Mouse (Mus musculus): Measurements from ENCODE around the gene Mettl25. TPM values are rescaled to one million over a fixed set of nuclear protein-coding genes. Genes with fewer than 3 reads are reported as not detected.

Mettl25 gene
- total RNA-seq, 1 experiment = 14.2 TPM

GRCm38 (mm10) chr10:105842574-105842973, 1.4 kb upstream of the Mettl25 start:
- H3K4me1 ChIP-seq (ENCODE audit: control insufficient read depth in 2 of 2, insufficient read depth in 2 of 2, low read length in 2 of 2, poor library complexity in 1 of 2) = no peaks in the 10 kb centered on the region
- H3K27ac ChIP-seq (ENCODE audit: insufficient read depth, low read depth, low read length, poor library complexity, severe bottlenecking) = no peak overlapping the region
- H3K36me3 ChIP-seq (ENCODE audit: control insufficient read depth, insufficient read depth, low read length, poor library complexity, severe bottlenecking) = peaks cover 24% of the 10 kb centered on the region
- DNase-seq (ENCODE audit: low read depth, low spot score) = peak; percentile 12
- TF ChIP-seq MAFK (IDR thresholded peaks at IDR 0.05; ENCODE audit: insufficient read depth, low read depth, low read length) (no peak), ZNF384 (IDR thresholded peaks at IDR 0.05; ENCODE audit: low read depth, low read length) (no peak), HCFC1 (IDR thresholded peaks at IDR 0.05; ENCODE audit: borderline replicate concordance, insufficient read depth, low read length) (no peak), CHD2 (IDR thresholded peaks at IDR 0.05; ENCODE audit: low read depth, low read length) (no peak), ZC3H11A (IDR thresholded peaks at IDR 0.05; ENCODE audit: borderline replicate concordance, low read depth, low read length) (no peak)
- H3K9me3 ChIP-seq (ENCODE audit: control insufficient read depth, insufficient read depth, low read depth, low read length) = no peaks in the 10 kb centered on the region
- H3K9ac ChIP-seq (ENCODE audit: insufficient read depth, low read depth, low read length, poor library complexity, severe bottlenecking) = peak overlapping the region; percentile 26; the same call in 1 of the 2 replicates
- in situ Hi-C loops (cut with MboI; ENCODE audit: low sequenced_read_pairs in 2 of 2, unreplicated experiment in 2 of 2) = no loop called here
- peak overlapping the region; percentile 83 to 99; a peak in 3 of 4 replicates for H3K4me3 ChIP-seq (ENCODE audit: insufficient read depth in 1 of 2, low read depth in 1 of 2, low read length in 2 of 2, poor library complexity in 1 of 2, severe bottlenecking in 1 of 2)

- H3K4me3 ChIP-seq (ENCODE audit: insufficient read depth in 1 of 2, low read depth in 1 of 2, low read length in 2 of 2, poor library complexity in 1 of 2, severe bottlenecking in 1 of 2) = no peak overlapping the region
- in situ Hi-C loops (cut with MboI; ENCODE audit: low sequenced_read_pairs in 2 of 2, unreplicated experiment in 2 of 2) = no loop called here
- H3K4me1 ChIP-seq (ENCODE audit: control insufficient read depth in 2 of 2, insufficient read depth in 2 of 2, low read length in 2 of 2, poor library complexity in 1 of 2) = no peaks in the 10 kb centered on the region
- no peaks in the 10 kb centered on the region for H3K9me3 ChIP-seq (ENCODE audit: control insufficient read depth, insufficient read depth, low read depth, low read length)
- no peak overlapping the region for H3K9ac ChIP-seq (ENCODE audit: insufficient read depth, low read depth, low read length, poor library complexity, severe bottlenecking)
- peak; percentile 68 for DNase-seq (ENCODE audit: low read depth, low spot score)
- no peaks in the 10 kb centered on the region for H3K36me3 ChIP-seq (ENCODE audit: control insufficient read depth, insufficient read depth, low read length, poor library complexity, severe bottlenecking)
- TF ChIP-seq MAFK (IDR thresholded peaks at IDR 0.05; ENCODE audit: insufficient read depth, low read depth, low read length) (no peak), ZC3H11A (IDR thresholded peaks at IDR 0.05; ENCODE audit: borderline replicate concordance, low read depth, low read length) (no peak), ZNF384 (IDR thresholded peaks at IDR 0.05; ENCODE audit: low read depth, low read length) (no peak), HCFC1 (IDR thresholded peaks at IDR 0.05; ENCODE audit: borderline replicate concordance, insufficient read depth, low read length) (no peak)
- H3K27ac ChIP-seq (ENCODE audit: insufficient read depth, low read depth, low read length, poor library complexity, severe bottlenecking) = no peak overlapping the region
These were observed 6.5 kb downstream of the Mettl25 start for GRCm38 (mm10) chr10:105834627-105835228.

GRCm38 (mm10) chr10:105806259-105807010, 34.7 kb downstream of the Mettl25 start:
- TF ChIP-seq ZC3H11A (IDR thresholded peaks at IDR 0.05; ENCODE audit: borderline replicate concordance, low read depth, low read length) (no peak), CHD2 (IDR thresholded peaks at IDR 0.05; ENCODE audit: low read depth, low read length) (no peak), HCFC1 (IDR thresholded peaks at IDR 0.05; ENCODE audit: borderline replicate concordance, insufficient read depth, low read length) (no peak), ZNF384 (IDR thresholded peaks at IDR 0.05; ENCODE audit: low read depth, low read length) (no peak), MAFK (IDR thresholded peaks at IDR 0.05; ENCODE audit: insufficient read depth, low read depth, low read length) (no peak)
- no peak for DNase-seq (ENCODE audit: low read depth, low spot score)
- Histone ChIP-seq H3K27ac (ENCODE audit: insufficient read depth, low read depth, low read length, poor library complexity, severe bottlenecking) (no peak overlapping the region), H3K4me1 (ENCODE audit: control insufficient read depth in 2 of 2, insufficient read depth in 2 of 2, low read length in 2 of 2, poor library complexity in 1 of 2) (peaks cover 2 to 4% of the 10 kb centered on the region in 2 experiments; a peak in 3 of 4 replicates), H3K36me3 (ENCODE audit: control insufficient read depth, insufficient read depth, low read length, poor library complexity, severe bottlenecking) (no peaks in the 10 kb centered on the region), H3K4me3 (ENCODE audit: insufficient read depth in 1 of 2, low read depth in 1 of 2, low read length in 2 of 2, poor library complexity in 1 of 2, severe bottlenecking in 1 of 2) (no peak overlapping the region), H3K9ac (ENCODE audit: insufficient read depth, low read depth, low read length, poor library complexity, severe bottlenecking) (no peak overlapping the region), H3K9me3 (ENCODE audit: control insufficient read depth, insufficient read depth, low read depth, low read length) (no peaks in the 10 kb centered on the region)
- in situ Hi-C loops (cut with MboI; ENCODE audit: low sequenced_read_pairs in 2 of 2, unreplicated experiment in 2 of 2) = no loop called here

GRCm38 (mm10) chr10:105803461-105803860, 37.7 kb downstream of the Mettl25 start:
- DNase-seq (ENCODE audit: low read depth, low spot score) = no peak
- in situ Hi-C loops (cut with MboI; ENCODE audit: low sequenced_read_pairs in 2 of 2, unreplicated experiment in 2 of 2) = no loop called here

More at GRCm38 (mm10) chr10:105803461-105803860, 37.7 kb downstream of the Mettl25 start:
- Histone ChIP-seq H3K27ac (ENCODE audit: insufficient read depth, low read depth, low read length, poor library complexity, severe bottlenecking) (no peak overlapping the region), H3K36me3 (ENCODE audit: control insufficient read depth, insufficient read depth, low read length, poor library complexity, severe bottlenecking) (no peaks in the 10 kb centered on the region), H3K9me3 (ENCODE audit: control insufficient read depth, insufficient read depth, low read depth, low read length) (no peaks in the 10 kb centered on the region), H3K4me3 (ENCODE audit: insufficient read depth in 1 of 2, low read depth in 1 of 2, low read length in 2 of 2, poor library complexity in 1 of 2, severe bottlenecking in 1 of 2) (no peak overlapping the region), H3K9ac (ENCODE audit: insufficient read depth, low read depth, low read length, poor library complexity, severe bottlenecking) (no peak overlapping the region), H3K4me1 (ENCODE audit: control insufficient read depth in 2 of 2, insufficient read depth in 2 of 2, low read length in 2 of 2, poor library complexity in 1 of 2) (peaks cover 2 to 4% of the 10 kb centered on the region in 2 experiments; a peak in 3 of 4 replicates)
- no peak for TF ChIP-seq MAFK (IDR thresholded peaks at IDR 0.05; ENCODE audit: insufficient read depth, low read depth, low read length)
- TF ChIP-seq ZC3H11A (IDR thresholded peaks at IDR 0.05; ENCODE audit: borderline replicate concordance, low read depth, low read length) = no peak
- no peak for TF ChIP-seq CHD2 (IDR thresholded peaks at IDR 0.05; ENCODE audit: low read depth, low read length)
- no peak for TF ChIP-seq ZNF384 (IDR thresholded peaks at IDR 0.05; ENCODE audit: low read depth, low read length)
- TF ChIP-seq HCFC1 (IDR thresholded peaks at IDR 0.05; ENCODE audit: borderline replicate concordance, insufficient read depth, low read length) = no peak

All from ES-E14 (cell line).